Comparison of ENCODE assay signal across 25 mouse cellular contexts in the genomic region with DNA sequence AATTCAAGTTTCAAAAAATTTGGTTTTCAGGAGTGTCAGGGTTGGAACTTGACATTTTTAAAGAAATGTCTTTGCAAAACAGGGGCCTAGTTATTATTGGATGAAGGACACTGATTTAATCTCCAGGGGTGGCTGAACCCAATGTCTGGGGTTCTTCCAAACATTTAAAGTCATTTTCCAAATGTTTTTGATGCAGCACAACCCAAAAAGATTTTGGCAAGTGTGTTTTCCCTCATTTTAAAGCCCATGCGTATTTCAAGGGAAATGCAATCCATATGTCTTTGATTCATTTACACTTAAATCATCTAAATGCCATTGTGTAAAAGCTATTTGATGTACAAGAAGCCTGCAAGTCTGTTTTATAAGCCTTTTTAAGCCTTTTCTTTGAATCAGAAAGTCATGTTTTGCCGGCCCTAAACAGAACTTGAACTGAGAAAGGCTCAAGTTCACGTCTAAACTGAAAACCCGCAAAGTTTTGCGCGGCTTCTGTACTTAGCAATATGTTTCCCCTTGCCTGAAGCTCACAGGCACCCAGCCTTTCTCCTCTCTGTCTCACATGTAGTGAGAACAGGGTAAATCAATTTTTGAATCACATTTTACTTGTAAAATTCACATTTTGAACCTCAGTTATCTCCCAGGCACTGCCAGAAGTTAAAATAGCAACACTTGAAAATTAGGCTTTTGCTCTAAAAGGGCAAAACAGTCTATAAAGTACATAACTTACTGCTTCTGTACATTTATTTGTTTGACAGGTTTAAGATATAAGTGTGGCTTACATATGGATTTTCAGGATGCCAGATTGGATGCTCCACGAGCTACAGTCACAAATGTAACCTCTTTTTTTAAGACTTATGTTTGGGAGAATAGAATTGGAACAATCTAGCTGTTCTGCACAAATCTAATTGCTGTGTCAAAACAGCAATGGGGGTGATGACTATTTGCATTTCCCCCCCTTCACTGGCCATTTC.
DNase-seq lines count a peak whose midpoint lies in the region; ATAC-seq lines count a peak whose summit lies in the region.
"Had no signal": no experiment of that assay in that cellular context is flagged by ENCODE, and none has a peak within 500 bp of the region (broad histone marks: within the 10 kb centered on the region; RNA-seq: fewer than 3 reads in every experiment).

No protein-coding gene starts in this region.

- H3K9ac ChIP-seq in forebrain, embryonic 16.5 days (replicated peaks; ENCODE audit: low read depth, low read length), result no peak overlapping the region
- H3K9ac ChIP-seq in forebrain, embryonic 11.5 days (ENCODE audit: low read length), result no peak overlapping the region
- no peak overlapping the region for H3K9ac ChIP-seq in midbrain, embryonic 11.5 days (ENCODE audit: low read length)
- no peak overlapping the region for H3K9ac ChIP-seq in midbrain, embryonic 15.5 days
- H3K9ac ChIP-seq in embryonic facial prominence, embryonic 14.5 days (ENCODE audit: low read depth, low read length), result no peak overlapping the region
- H3K9ac ChIP-seq: heart, embryonic 13.5 days; liver, postnatal 0 days had no signal

- no peaks in the 10 kb centered on the region for H3K36me3 ChIP-seq in forebrain, embryonic 16.5 days (ENCODE audit: control insufficient read depth, insufficient read depth)
- H3K36me3 ChIP-seq in forebrain, embryonic 11.5 days (ENCODE audit: control insufficient read depth, insufficient read depth, low read length), result no peaks in the 10 kb centered on the region
- H3K36me3 ChIP-seq in midbrain, embryonic 11.5 days (ENCODE audit: control insufficient read depth, insufficient read depth, low read length), result no peaks in the 10 kb centered on the region
- H3K36me3 ChIP-seq in midbrain, embryonic 15.5 days (replicated peaks), result no peaks in the 10 kb centered on the region
- no peaks in the 10 kb centered on the region for H3K36me3 ChIP-seq in embryonic facial prominence, embryonic 14.5 days (ENCODE audit: control insufficient read depth, insufficient read depth, low read length)
- H3K36me3 ChIP-seq: heart, embryonic 13.5 days had no signal

- ATAC-seq in forebrain, embryonic 16.5 days, result peak; percentile 72
- no peak for ATAC-seq in forebrain, embryonic 11.5 days (replicated peaks; ENCODE audit: low FRiP score)
- no peak for ATAC-seq in midbrain, embryonic 11.5 days (ENCODE audit: low FRiP score)
- no peak for ATAC-seq in midbrain, embryonic 15.5 days (replicated peaks)
- no peak for ATAC-seq in embryonic facial prominence, embryonic 14.5 days (ENCODE audit: low read depth)
- ATAC-seq: hindbrain, postnatal 0 days; intestine, embryonic 16.5 days; liver, postnatal 0 days; lung, postnatal 0 days had no signal

- peak overlapping the region; percentile 50; the same call in 1 of the 2 replicates for H3K27ac ChIP-seq in forebrain, embryonic 16.5 days (ENCODE audit: low read length)
- H3K27ac ChIP-seq in forebrain, embryonic 11.5 days (ENCODE audit: low read depth, low read length), result no peak overlapping the region
- H3K27ac ChIP-seq in midbrain, embryonic 11.5 days (ENCODE audit: low read depth, low read length), result no peak overlapping the region
- no peak overlapping the region for H3K27ac ChIP-seq in midbrain, embryonic 15.5 days
- H3K27ac ChIP-seq in embryonic facial prominence, embryonic 14.5 days (replicated peaks; ENCODE audit: low read depth, low read length), result peak overlapping the region; percentile 57
- H3K27ac ChIP-seq: heart, adult 2 months; heart, embryonic 13.5 days; hindbrain, postnatal 0 days; macrophage; stomach, postnatal 0 days had no signal

- H3K4me1 ChIP-seq in forebrain, embryonic 16.5 days (replicated peaks; ENCODE audit: control insufficient read depth, insufficient read depth, low read length), result peaks cover 2% of the 10 kb centered on the region; the same call in 1 of the 2 replicates
- peaks cover 7% of the 10 kb centered on the region; the same call in 1 of the 2 replicates for H3K4me1 ChIP-seq in forebrain, embryonic 11.5 days (replicated peaks; ENCODE audit: control insufficient read depth, insufficient read depth, low read length)
- peaks cover 10% of the 10 kb centered on the region; the same call in 1 of the 2 replicates for H3K4me1 ChIP-seq in midbrain, embryonic 11.5 days (ENCODE audit: control insufficient read depth, insufficient read depth, low read length)
- peaks cover 6% of the 10 kb centered on the region; the same call in 1 of the 2 replicates for H3K4me1 ChIP-seq in midbrain, embryonic 15.5 days
- peaks cover 5% of the 10 kb centered on the region; the same call in 1 of the 2 replicates for H3K4me1 ChIP-seq in embryonic facial prominence, embryonic 14.5 days (ENCODE audit: control insufficient read depth, insufficient read depth, low read length)

- intact Hi-C loops in gastrocnemius, postnatal 36 days (cut with DNase I), result no loop called here

- DNase-seq in forebrain, embryonic 11.5 days (ENCODE audit: low spot score), result no peak
- DNase-seq in midbrain, embryonic 11.5 days (ENCODE audit: low spot score, missing footprints), result peak; percentile 80
- DNase-seq in embryonic facial prominence, embryonic 14.5 days (ENCODE audit: low spot score), result peak; percentile 81
- no peak for DNase-seq in adrenal gland, postnatal 36 days
- DNase-seq in gastrocnemius, postnatal 36 days, result no peak
- DNase-seq: cerebellum, adult 2 months; cerebellum, postnatal 25 days; embryo, embryonic 11 days; gastrocnemius, postnatal 25 days; heart, adult 2 months; heart, postnatal 14 days; kidney, postnatal 4 days; layer of hippocampus, adult 9-11 months; left cerebral cortex, postnatal 4 days; liver, postnatal 0 days; thymus, adult 2 months had no signal

- H3K4me2 ChIP-seq in forebrain, embryonic 16.5 days (ENCODE audit: low read length), result no peak overlapping the region
- no peak overlapping the region for H3K4me2 ChIP-seq in forebrain, embryonic 11.5 days (ENCODE audit: low read depth, low read length, severe bottlenecking)
- H3K4me2 ChIP-seq in midbrain, embryonic 11.5 days, result no peak overlapping the region
- H3K4me2 ChIP-seq in midbrain, embryonic 15.5 days, result no peak overlapping the region
- peak overlapping the region; percentile 5; the same call in 1 of the 2 replicates for H3K4me2 ChIP-seq in embryonic facial prominence, embryonic 14.5 days (ENCODE audit: low read depth, low read length)
- H3K4me2 ChIP-seq: heart, embryonic 13.5 days; liver, embryonic 11.5 days had no signal

- H3K4me3 ChIP-seq in forebrain, embryonic 16.5 days (replicated peaks; ENCODE audit: low read length), result no peak overlapping the region
- no peak overlapping the region for H3K4me3 ChIP-seq in forebrain, embryonic 11.5 days (ENCODE audit: low read depth, low read length)
- no peak overlapping the region for H3K4me3 ChIP-seq in midbrain, embryonic 11.5 days (ENCODE audit: low read depth, low read length)
- no peak overlapping the region for H3K4me3 ChIP-seq in midbrain, embryonic 15.5 days
- no peak overlapping the region for H3K4me3 ChIP-seq in embryonic facial prominence, embryonic 14.5 days (ENCODE audit: low read depth, low read length)
- H3K4me3 ChIP-seq: heart, adult 2 months; heart, embryonic 13.5 days had no signal

- 63% methylated on average over 7 of the region's 7 CpGs for WGBS in forebrain, embryonic 16.5 days
- WGBS in forebrain, embryonic 11.5 days, result 68% methylated on average over 7 of the region's 7 CpGs
- WGBS in midbrain, embryonic 11.5 days, result 65% methylated on average over 7 of the region's 7 CpGs
- WGBS in midbrain, embryonic 15.5 days, result 67% methylated on average over 7 of the region's 7 CpGs
- 36% methylated on average over 7 of the region's 7 CpGs for WGBS in embryonic facial prominence, embryonic 14.5 days

- H3K9me3 ChIP-seq in forebrain, embryonic 16.5 days (ENCODE audit: control insufficient read depth, low read length), result no peaks in the 10 kb centered on the region
- H3K9me3 ChIP-seq in forebrain, embryonic 11.5 days (ENCODE audit: control insufficient read depth, low read length), result no peaks in the 10 kb centered on the region
- no peaks in the 10 kb centered on the region for H3K9me3 ChIP-seq in midbrain, embryonic 11.5 days (ENCODE audit: control insufficient read depth, low read length)
- H3K9me3 ChIP-seq in midbrain, embryonic 15.5 days, result no peaks in the 10 kb centered on the region
- no peaks in the 10 kb centered on the region for H3K9me3 ChIP-seq in embryonic facial prominence, embryonic 14.5 days (ENCODE audit: control insufficient read depth, low read length)
- H3K9me3 ChIP-seq: heart, embryonic 13.5 days had no signal

- H3K27me3 ChIP-seq in forebrain, embryonic 16.5 days (replicated peaks; ENCODE audit: control insufficient read depth, insufficient read depth, low read length), result no peaks in the 10 kb centered on the region
- H3K27me3 ChIP-seq in forebrain, embryonic 11.5 days (ENCODE audit: control insufficient read depth, insufficient read depth, low read length), result no peaks in the 10 kb centered on the region
- H3K27me3 ChIP-seq in midbrain, embryonic 11.5 days (ENCODE audit: control insufficient read depth, insufficient read depth, low read length), result no peaks in the 10 kb centered on the region
- H3K27me3 ChIP-seq in midbrain, embryonic 15.5 days (replicated peaks), result no peaks in the 10 kb centered on the region
- H3K27me3 ChIP-seq in embryonic facial prominence, embryonic 14.5 days (replicated peaks; ENCODE audit: control insufficient read depth, insufficient read depth, low read length), result no peaks in the 10 kb centered on the region
- H3K27me3 ChIP-seq: heart, embryonic 13.5 days had no signal

Comparison
In these comparisons a context has a peak if more than half of its experiments do, and no peak if none do; other contexts are left out.
1. H3K27ac ChIP-seq: peak in forebrain, embryonic 16.5 days (single experiment) and embryonic facial prominence, embryonic 14.5 days (single experiment); none in forebrain, embryonic 11.5 days (single experiment), midbrain, embryonic 11.5 days (single experiment) and midbrain, embryonic 15.5 days (single experiment).
2. DNase-seq: peak in midbrain, embryonic 11.5 days (single experiment) and embryonic facial prominence, embryonic 14.5 days (single experiment); none in forebrain, embryonic 11.5 days (single experiment), adrenal gland, postnatal 36 days (0 of 2) and gastrocnemius, postnatal 36 days (0 of 2).